In genomic region chr8:78622362-78622761, GRCm38 (mm10) we compare ENCODE assay signal across 14 mouse cellular contexts.
A peak's percentile ranks its signal among the peaks of the same experiment; 100 is the strongest.
DNase-seq lines count a peak whose midpoint lies in the region; ATAC-seq lines count a peak whose summit lies in the region.
"Had no signal": no experiment of that assay in that cellular context is flagged by ENCODE, and none has a peak within 500 bp of the region (broad histone marks: within the 10 kb centered on the region; RNA-seq: fewer than 3 reads in every experiment).

No protein-coding gene starts in this region.

- ATAC-seq in heart, embryonic 13.5 days (ENCODE audit: extremely low read depth, insufficient number of reproducible peaks, low FRiP score, low TSS enrichment), result no peak
- peak; percentile 85 for ATAC-seq in inflammation-experienced regulatory T-cells, adult 6 months
- ATAC-seq: forebrain, embryonic 15.5 days; midbrain, embryonic 15.5 days had no signal

- no peak overlapping the region for H3K4me2 ChIP-seq in heart, embryonic 13.5 days
- H3K4me2 ChIP-seq: forebrain, embryonic 15.5 days; midbrain, embryonic 15.5 days had no signal

- 0 out of 2 replicates have a peak, but pooled peaks cover 2% of the 10 kb centered on the region for H3K9me3 ChIP-seq in heart, embryonic 13.5 days
- no peaks in the 10 kb centered on the region for H3K9me3 ChIP-seq in heart, embryonic 10.5 days
- H3K9me3 ChIP-seq: forebrain, embryonic 15.5 days; midbrain, embryonic 15.5 days had no signal

- 72% methylated on average over 4 of the region's 4 CpGs for WGBS in heart, embryonic 13.5 days
- 65% methylated on average over 4 of the region's 4 CpGs for WGBS in heart, embryonic 10.5 days

- DNase-seq in heart, embryonic 10.5 days (ENCODE audit: low spot score), result no peak
- peak; percentile 51 for DNase-seq in thymus, postnatal 0 days (ENCODE audit: low spot score)
- DNase-seq in thymus, postnatal 4 days, result no peak
- DNase-seq in layer of hippocampus, adult 8-10 months (ENCODE audit: low spot score in 2 of 2), result no peak
- DNase-seq in urinary bladder, adult 18-20 months (ENCODE audit: low spot score in 2 of 2), result no peak
- no peak for DNase-seq in c-Kit-positive CD71-positive TER-119-positive erythroid progenitor cells, embryonic 14.5 days (ENCODE audit: low spot score)
- DNase-seq: adrenal gland, adult 2 months; cerebellum, adult 11 months; kidney, postnatal 25 days; spleen, adult 18-20 months had no signal

- no peak overlapping the region for H3K9ac ChIP-seq in heart, embryonic 13.5 days
- H3K9ac ChIP-seq: forebrain, embryonic 15.5 days; midbrain, embryonic 15.5 days had no signal

- H3K27ac ChIP-seq in heart, embryonic 13.5 days (replicated peaks), result peak overlapping the region; percentile 16; the same call in 1 of the 2 replicates
- H3K27ac ChIP-seq in heart, embryonic 10.5 days, result no peak overlapping the region
- H3K27ac ChIP-seq: forebrain, embryonic 15.5 days; midbrain, embryonic 15.5 days had no signal

- no peak overlapping the region for H3K4me3 ChIP-seq in heart, embryonic 13.5 days
- H3K4me3 ChIP-seq in heart, embryonic 10.5 days, result no peak overlapping the region
- H3K4me3 ChIP-seq: forebrain, embryonic 15.5 days; midbrain, embryonic 15.5 days had no signal

- no peaks in the 10 kb centered on the region for H3K27me3 ChIP-seq in heart, embryonic 13.5 days (replicated peaks)
- no peaks in the 10 kb centered on the region for H3K27me3 ChIP-seq in heart, embryonic 10.5 days (ENCODE audit: insufficient read depth, poor library complexity, severe bottlenecking)
- H3K27me3 ChIP-seq: forebrain, embryonic 15.5 days; midbrain, embryonic 15.5 days had no signal

- H3K4me1 ChIP-seq in heart, embryonic 13.5 days, result peaks cover 21% of the 10 kb centered on the region
- H3K4me1 ChIP-seq in heart, embryonic 10.5 days, result peaks cover 19% of the 10 kb centered on the region
- H3K4me1 ChIP-seq: forebrain, embryonic 15.5 days; midbrain, embryonic 15.5 days had no signal

- peaks cover under 1% of the 10 kb centered on the region; the same call in 1 of the 2 replicates for H3K36me3 ChIP-seq in heart, embryonic 13.5 days
- no peaks in the 10 kb centered on the region for H3K36me3 ChIP-seq in heart, embryonic 10.5 days
- H3K36me3 ChIP-seq: forebrain, embryonic 15.5 days; midbrain, embryonic 15.5 days had no signal
